Comparison of ENCODE assay signal across 10 mouse cellular contexts in genomic region chr13:82392908-82393307, GRCm38 (mm10).
A peak's percentile ranks its signal among the peaks of the same experiment; 100 is the strongest.
DNase-seq lines count a peak whose midpoint lies in the region; ATAC-seq lines count a peak whose summit lies in the region.
"Had no signal": no experiment of that assay in that cellular context is flagged by ENCODE, and none has a peak within 500 bp of the region (broad histone marks: within the 10 kb centered on the region; RNA-seq: fewer than 3 reads in every experiment).

No protein-coding gene starts in this region.

- H3K27ac ChIP-seq in heart, embryonic 11.5 days (ENCODE audit: low read depth, low read length) = no peak overlapping the region
- no peak overlapping the region for H3K27ac ChIP-seq in midbrain, embryonic 16.5 days (ENCODE audit: low read length)
- H3K27ac ChIP-seq: hindbrain, embryonic 13.5 days; liver, embryonic 13.5 days had no signal

- peak; percentile 32 to 60 for DNase-seq in cerebellum, postnatal 14 days
- no peak for DNase-seq in cerebellum, adult 11-12 months
- DNase-seq in heart, postnatal 4 days = peak; percentile 4
- peak; percentile 1 for DNase-seq in lung, postnatal 36 days
- no peak for DNase-seq in lung, postnatal 25 days (ENCODE audit: low spot score)
- DNase-seq in left cerebral cortex, postnatal 4 days = peak; percentile 34
- DNase-seq: liver, embryonic 13.5 days had no signal

- H3K9me3 ChIP-seq in heart, embryonic 11.5 days (replicated peaks; ENCODE audit: control insufficient read depth, low read length) = no peaks in the 10 kb centered on the region
- no peaks in the 10 kb centered on the region for H3K9me3 ChIP-seq in midbrain, embryonic 16.5 days (replicated peaks; ENCODE audit: control insufficient read depth, low read length, poor library complexity, severe bottlenecking)
- H3K9me3 ChIP-seq: hindbrain, embryonic 13.5 days; liver, embryonic 13.5 days had no signal

- no peaks in the 10 kb centered on the region for H3K36me3 ChIP-seq in heart, embryonic 11.5 days (ENCODE audit: control insufficient read depth, insufficient read depth, low read length)
- H3K36me3 ChIP-seq in midbrain, embryonic 16.5 days (ENCODE audit: control insufficient read depth, insufficient read depth, low read length) = no peaks in the 10 kb centered on the region
- H3K36me3 ChIP-seq: hindbrain, embryonic 13.5 days; liver, embryonic 13.5 days had no signal

- no peak for ATAC-seq in heart, embryonic 11.5 days (replicated peaks; ENCODE audit: insufficient number of reproducible peaks, low FRiP score, low TSS enrichment)
- ATAC-seq in midbrain, embryonic 16.5 days = no peak

- no peak overlapping the region for H3K9ac ChIP-seq in heart, embryonic 11.5 days (ENCODE audit: low read depth, low read length)
- H3K9ac ChIP-seq in midbrain, embryonic 16.5 days (ENCODE audit: low read depth, low read length) = no peak overlapping the region
- H3K9ac ChIP-seq: hindbrain, embryonic 13.5 days; liver, embryonic 13.5 days had no signal

- H3K4me2 ChIP-seq in heart, embryonic 11.5 days = no peak overlapping the region
- H3K4me2 ChIP-seq in midbrain, embryonic 16.5 days (ENCODE audit: low read length) = no peak overlapping the region
- H3K4me2 ChIP-seq: hindbrain, embryonic 13.5 days; liver, embryonic 13.5 days had no signal

- H3K27me3 ChIP-seq in heart, embryonic 11.5 days (ENCODE audit: control insufficient read depth, insufficient read depth, low read length) = no peaks in the 10 kb centered on the region
- H3K27me3 ChIP-seq in midbrain, embryonic 16.5 days (ENCODE audit: control insufficient read depth, insufficient read depth, low read depth, low read length) = no peaks in the 10 kb centered on the region
- H3K27me3 ChIP-seq: hindbrain, embryonic 13.5 days; liver, embryonic 13.5 days had no signal

- no peak overlapping the region for H3K4me3 ChIP-seq in heart, embryonic 11.5 days (ENCODE audit: low read depth, low read length)
- no peak overlapping the region for H3K4me3 ChIP-seq in midbrain, embryonic 16.5 days (ENCODE audit: low read depth, low read length)
- H3K4me3 ChIP-seq: hindbrain, embryonic 13.5 days; liver, embryonic 13.5 days had no signal

- intact Hi-C loops in left cerebral cortex, postnatal 4 days (cut with DNase I) = no loop called here

- no peaks in the 10 kb centered on the region for H3K4me1 ChIP-seq in heart, embryonic 11.5 days (ENCODE audit: control insufficient read depth, insufficient read depth, low read length)
- no peaks in the 10 kb centered on the region for H3K4me1 ChIP-seq in midbrain, embryonic 16.5 days (ENCODE audit: control insufficient read depth, insufficient read depth, low read length)
- H3K4me1 ChIP-seq: hindbrain, embryonic 13.5 days; liver, embryonic 13.5 days had no signal

Comparison
In these comparisons a context has a peak if more than half of its experiments do, and no peak if none do; other contexts are left out.
1. DNase-seq: peak in cerebellum, postnatal 14 days (2 of 2), heart, postnatal 4 days (single experiment), lung, postnatal 36 days (single experiment) and left cerebral cortex, postnatal 4 days (single experiment); none in cerebellum, adult 11-12 months (single experiment) and lung, postnatal 25 days (single experiment).